Comparison of ENCODE assay signal across 8 mouse cellular contexts in the genomic region with DNA sequence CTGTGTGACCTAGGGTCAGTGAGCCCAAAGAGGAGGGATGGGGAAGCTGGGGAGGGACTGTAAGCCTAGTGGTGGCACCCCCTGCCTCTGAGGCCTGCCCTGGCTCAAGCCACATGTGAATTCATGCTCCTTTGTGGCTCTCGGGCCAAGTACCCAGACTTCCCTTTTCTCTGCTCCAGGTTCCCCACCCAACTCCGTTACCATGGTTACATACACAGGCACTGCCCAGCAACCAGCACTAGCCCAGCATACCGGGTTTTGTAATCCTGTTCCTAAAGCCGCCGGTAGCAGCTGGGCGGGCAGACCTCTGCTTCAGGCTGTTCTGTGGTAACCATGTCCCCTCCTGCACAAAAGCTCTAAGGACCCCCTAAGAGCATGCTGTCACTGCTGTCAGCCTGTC. TPM values are rescaled to one million over a fixed set of nuclear protein-coding genes. Genes with fewer than 3 reads are reported as not detected.
DNase-seq lines count a peak whose midpoint lies in the region; ATAC-seq and TF ChIP-seq lines count a peak whose summit lies in the region.

No protein-coding gene starts in this region.

- no peaks in the 10 kb centered on the region for H3K9me3 ChIP-seq in G1E (replicated peaks)
- no peaks in the 10 kb centered on the region; the same call in 1 of the 2 replicates for H3K9me3 ChIP-seq in forebrain, postnatal 0 days (ENCODE audit: low read length)
- H3K9me3 ChIP-seq in stomach, embryonic 16.5 days (replicated peaks; ENCODE audit: control insufficient read depth, low read length), result peaks cover 2% of the 10 kb centered on the region

- intact Hi-C loops in gastrocnemius, adult 2 months (cut with DNase I), result no loop called here
- intact Hi-C loops in gastrocnemius, postnatal 36 days (cut with DNase I), result no loop called here
- intact Hi-C loops in left cerebral cortex, postnatal 36 days (cut with DNase I), result loop anchor here (5.0 kb wide), 1 partner anchor 105 kb away; no protein-coding TSS in a partner anchor

- ATAC-seq in G1E (ENCODE audit: extremely low read depth, insufficient number of reproducible peaks, low FRiP score, poor library complexity, severe bottlenecking), result peak; percentile 78
- peak; percentile 8 for ATAC-seq in forebrain, postnatal 0 days
- peak; percentile 30; the same call in 1 of the 2 replicates for ATAC-seq in stomach, embryonic 16.5 days (ENCODE audit: insufficient read depth, low FRiP score)

- H3K9ac ChIP-seq in forebrain, postnatal 0 days, result 0 out of 2 replicates have a peak overlapping the region, but pooled peaks have one; percentile 1
- H3K9ac ChIP-seq in stomach, embryonic 16.5 days (ENCODE audit: low read length), result no peak overlapping the region

- H3K36me3 ChIP-seq in G1E (replicated peaks), result peaks cover 98% of the 10 kb centered on the region
- no peaks in the 10 kb centered on the region for H3K36me3 ChIP-seq in forebrain, postnatal 0 days (ENCODE audit: insufficient read depth)
- H3K36me3 ChIP-seq in stomach, embryonic 16.5 days (ENCODE audit: control insufficient read depth, insufficient read depth, low read length), result no peaks in the 10 kb centered on the region

- WGBS in forebrain, postnatal 0 days, result 18% methylated on average over 6 of the region's 6 CpGs
- 32% methylated on average over 6 of the region's 6 CpGs for WGBS in stomach, embryonic 16.5 days

- no peaks in the 10 kb centered on the region for H3K27me3 ChIP-seq in G1E (ENCODE audit: insufficient read depth, low read length)
- H3K27me3 ChIP-seq in forebrain, postnatal 0 days (ENCODE audit: insufficient read depth, low read length), result no peaks in the 10 kb centered on the region
- H3K27me3 ChIP-seq in stomach, embryonic 16.5 days (ENCODE audit: control insufficient read depth, insufficient read depth, low read length), result 0 out of 2 replicates have a peak, but pooled peaks cover 5% of the 10 kb centered on the region

- H3K4me3 ChIP-seq in gastrocnemius, adult 2 months, result no peak overlapping the region
- no peak overlapping the region for H3K4me3 ChIP-seq in G1E (ENCODE audit: low read depth, low read length)
- H3K4me3 ChIP-seq in forebrain, postnatal 0 days (ENCODE audit: low read depth, low read length), result no peak overlapping the region
- no peak overlapping the region for H3K4me3 ChIP-seq in stomach, embryonic 16.5 days (replicated peaks; ENCODE audit: low read length)

- H3K4me1 ChIP-seq in G1E (ENCODE audit: insufficient read depth, low read depth, low read length), result peaks cover 13% of the 10 kb centered on the region
- peaks cover 44% of the 10 kb centered on the region for H3K4me1 ChIP-seq in forebrain, postnatal 0 days (ENCODE audit: insufficient read depth)
- peaks cover 26% of the 10 kb centered on the region for H3K4me1 ChIP-seq in stomach, embryonic 16.5 days (ENCODE audit: control insufficient read depth, insufficient read depth, low read length)

- peak overlapping the region; percentile 59 for H3K27ac ChIP-seq in gastrocnemius, adult 2 months
- H3K27ac ChIP-seq in forebrain, postnatal 0 days (ENCODE audit: low read depth, low read length), result peak overlapping the region; percentile 50; the same call in 1 of the 2 replicates
- no peak overlapping the region for H3K27ac ChIP-seq in stomach, embryonic 16.5 days (ENCODE audit: low read length)

- no peak for TF ChIP-seq CTCF in gastrocnemius, adult 2 months (IDR thresholded peaks at IDR 0.05)
- no peak for TF ChIP-seq CTCF in G1E (IDR thresholded peaks at IDR 0.05; ENCODE audit: low read depth, low read length)
- no peak for TF ChIP-seq CTCF in forebrain, postnatal 0 days (IDR thresholded peaks at IDR 0.05; ENCODE audit: low read depth)

- DNase-seq in gastrocnemius, adult 2 months, result peak; percentile 63
- DNase-seq in gastrocnemius, postnatal 36 days, result no peak
- DNase-seq in G1E (ENCODE audit: low spot score), result peak; percentile 40
- DNase-seq in forebrain, postnatal 0 days, result peak; percentile 55
- peak; percentile 74 for DNase-seq in lung, postnatal 36 days
- DNase-seq in left cerebral cortex, postnatal 36 days (ENCODE audit: low spot score in 2 of 2), result no peak
- no peak for DNase-seq in cerebellum, postnatal 36 days

- H3K4me2 ChIP-seq in forebrain, postnatal 0 days (ENCODE audit: low read depth), result no peak overlapping the region
- no peak overlapping the region for H3K4me2 ChIP-seq in stomach, embryonic 16.5 days (ENCODE audit: low read depth, low read length)

RNA-seq across cellular contexts. Expression of gene Ttc7, which starts 44.3 kb away (rescaled TPM):
- total RNA-seq in gastrocnemius, adult 2 months (2021), result 10 to 100 TPM in 1 of 2 experiments, 1 to 10 TPM in 1; 8.9 to 15.9 TPM
- 1 to 10 TPM; 6.8 to 8.2 TPM for total RNA-seq in gastrocnemius, postnatal 36 days (2021)
- total RNA-seq in G1E (2014; fragmentation: Nextera tagmentation), result 26.2 and 34.8 TPM in 2 replicates
- 19.6 and 21.1 TPM in 2 replicates for total RNA-seq in G1E (2017)
- polyA plus RNA-seq in G1E (2012), result 43.5 and 48.8 TPM in 2 replicates
- total RNA-seq in forebrain, postnatal 0 days (2014; rRNA removed), result 6.1 and 6.4 TPM in 2 replicates
- 7.0 and 7.5 TPM in 2 replicates for polyA plus RNA-seq in forebrain, postnatal 0 days (2015; fragmentation: Nextera tagmentation; extraction: Ambion mirVana)
- polyA plus RNA-seq in stomach, embryonic 16.5 days (2015; fragmentation: Nextera tagmentation; extraction: Ambion mirVana), result 10.7 and 11.1 TPM in 2 replicates
- total RNA-seq in left cerebral cortex, postnatal 36 days (2021), result 10 to 100 TPM; 13.1 to 14.7 TPM

Comparison
In these comparisons a context has a peak if more than half of its experiments do, and no peak if none do; other contexts are left out.
1. DNase-seq: peak in gastrocnemius, adult 2 months (single experiment), G1E (single experiment), forebrain, postnatal 0 days (single experiment) and lung, postnatal 36 days (single experiment); none in gastrocnemius, postnatal 36 days (0 of 2), left cerebral cortex, postnatal 36 days (0 of 2) and cerebellum, postnatal 36 days (0 of 2).
2. ATAC-seq: peak in every context shown above with its lines; median percentile 78 in G1E; 30 in stomach, embryonic 16.5 days; 8 in forebrain, postnatal 0 days.